Mouse (Mus musculus) ovary, postnatal 14 days (tissue): ENCODE results near the gene Oas1e.
A peak's percentile ranks its signal among the peaks of the same experiment; 100 is the strongest.
"Not testable (repeated sequence)": the region's sequence is repeated elsewhere in the genome, so short reads cannot be mapped to it uniquely, and the experiment has no call there.

Source experiments
- DNase-seq: peaks from one replicate; pipeline ENCODE4 v3.0.0; 2022; ENCODE audit warnings: low spot score

Oas1e gene

GRCm38 (mm10) chr5:120795480-120796034 lies at the start of gene Oas1e:
Gene Oas1e, minus strand, starts transcription at chr5:120795530.
- not testable (repeated sequence) for DNase-seq

GRCm38 (mm10) chr5:120844713-120845112 lies 49.4 kb upstream of the Oas1e start:
- no peak for DNase-seq

GRCm38 (mm10) chr5:120836731-120837585 lies 41.6 kb upstream of the Oas1e start:
- DNase-seq = no peak

GRCm38 (mm10) chr5:120833335-120834280 lies 38.3 kb upstream of the Oas1e start:
- DNase-seq = no peak

GRCm38 (mm10) chr5:120831031-120831430 lies 35.7 kb upstream of the Oas1e start:
- DNase-seq = no peak

GRCm38 (mm10) chr5:120818999-120819398 lies 23.7 kb upstream of the Oas1e start:
- DNase-seq = no peak

GRCm38 (mm10) chr5:120815949-120816348 lies 20.6 kb upstream of the Oas1e start:
- no peak for DNase-seq

- no peak for DNase-seq
Observed at GRCm38 (mm10) chr5:120813023-120813422, 17.7 kb upstream of the Oas1e start.

- peak; percentile 72 for DNase-seq
Observed at GRCm38 (mm10) chr5:120811951-120812819, 16.9 kb upstream of the Oas1e start, which contains the start of gene Oas1c. Gene Oas1c, minus strand, starts transcription at chr5:120812514.

- no peak for DNase-seq
Observed at GRCm38 (mm10) chr5:120809171-120809570, 13.8 kb upstream of the Oas1e start.

GRCm38 (mm10) chr5:120806458-120806857 lies 11.1 kb upstream of the Oas1e start:
- peak; percentile 25 for DNase-seq

- no peak for DNase-seq
Observed at GRCm38 (mm10) chr5:120803596-120803995, 8.3 kb upstream of the Oas1e start.

- DNase-seq = not testable (repeated sequence)
Observed at GRCm38 (mm10) chr5:120798943-120799342, 3.6 kb upstream of the Oas1e start.

- DNase-seq = not testable (repeated sequence)
Observed at GRCm38 (mm10) chr5:120798147-120798546, 2.8 kb upstream of the Oas1e start.

GRCm38 (mm10) chr5:120793043-120793442 lies 2.3 kb downstream of the Oas1e start:
- peak; percentile 28 for DNase-seq

GRCm38 (mm10) chr5:120787042-120787441 lies 8.3 kb downstream of the Oas1e start:
- no peak for DNase-seq

- no peak for DNase-seq
Observed at GRCm38 (mm10) chr5:120782446-120782845, 12.9 kb downstream of the Oas1e start.

GRCm38 (mm10) chr5:120781646-120782045 lies 13.7 kb downstream of the Oas1e start:
- no peak for DNase-seq

GRCm38 (mm10) chr5:120779922-120780321 lies 15.4 kb downstream of the Oas1e start:
- DNase-seq = no peak

GRCm38 (mm10) chr5:120778941-120779340 lies 16.4 kb downstream of the Oas1e start:
- DNase-seq = no peak

GRCm38 (mm10) chr5:120777478-120777877 lies 17.9 kb downstream of the Oas1e start, which contains the start of gene Oas3:
Gene Oas3, minus strand, starts transcription at chr5:120777661.
- no peak for DNase-seq
